Mouse (Mus musculus): ENCODE measurements around the gene Tspan13.

GRCm38 (mm10) chr12:36089221-36089620, 46.9 kb upstream of the Tspan13 start:
- TF ChIP-seq CTCF (IDR thresholded peaks at IDR 0.05; ENCODE audit: extremely low read depth, insufficient read depth, low read length) (no peak), POLR2A (IDR thresholded peaks at IDR 0.05; ENCODE audit: extremely low read depth, insufficient read depth, low read length) (no peak)
